Mouse (Mus musculus) C2C12 (cell line): ENCODE measurements around the gene Vmn1r85.

ENCODE experiments used
- CEBPB ChIP-seq: IDR thresholded peaks from one replicate; pipeline ENCODE4 v1.6.1; 2011; ENCODE audit warnings: low read depth, mild to moderate bottlenecking, control low read depth, moderate library complexity
- CTCF ChIP-seq: IDR thresholded peaks from one replicate; pipeline ENCODE4 v1.5.1; 2011; ENCODE audit not compliant: control insufficient read depth, insufficient read depth, insufficient read length
- FOSL1 ChIP-seq: IDR thresholded peaks from one replicate; pipeline ENCODE4 v1.8.0; 2011; ENCODE audit warnings: mild to moderate bottlenecking, low read length; ENCODE audit not compliant: poor library complexity, insufficient read depth, severe bottlenecking
- MAX ChIP-seq: IDR thresholded peaks from one replicate; pipeline ENCODE4 v1.6.1; 2011; ENCODE audit warnings: mild to moderate bottlenecking, control low read depth
- MYOD1 ChIP-seq: IDR thresholded peaks from one replicate; pipeline ENCODE4 v1.6.1; 2011; ENCODE audit warnings: low read depth; ENCODE audit not compliant: control insufficient read depth, insufficient read length
- MYOG ChIP-seq: IDR thresholded peaks from one replicate; pipeline ENCODE4 v1.6.1; 2011; ENCODE audit not compliant: control insufficient read depth, insufficient read length; ENCODE audit errors: extremely low read depth
- USF1 ChIP-seq: IDR thresholded peaks from one replicate; pipeline ENCODE4 v1.6.1; 2011; ENCODE audit warnings: low read depth, mild to moderate bottlenecking, control low read depth, moderate library complexity

DNA sequence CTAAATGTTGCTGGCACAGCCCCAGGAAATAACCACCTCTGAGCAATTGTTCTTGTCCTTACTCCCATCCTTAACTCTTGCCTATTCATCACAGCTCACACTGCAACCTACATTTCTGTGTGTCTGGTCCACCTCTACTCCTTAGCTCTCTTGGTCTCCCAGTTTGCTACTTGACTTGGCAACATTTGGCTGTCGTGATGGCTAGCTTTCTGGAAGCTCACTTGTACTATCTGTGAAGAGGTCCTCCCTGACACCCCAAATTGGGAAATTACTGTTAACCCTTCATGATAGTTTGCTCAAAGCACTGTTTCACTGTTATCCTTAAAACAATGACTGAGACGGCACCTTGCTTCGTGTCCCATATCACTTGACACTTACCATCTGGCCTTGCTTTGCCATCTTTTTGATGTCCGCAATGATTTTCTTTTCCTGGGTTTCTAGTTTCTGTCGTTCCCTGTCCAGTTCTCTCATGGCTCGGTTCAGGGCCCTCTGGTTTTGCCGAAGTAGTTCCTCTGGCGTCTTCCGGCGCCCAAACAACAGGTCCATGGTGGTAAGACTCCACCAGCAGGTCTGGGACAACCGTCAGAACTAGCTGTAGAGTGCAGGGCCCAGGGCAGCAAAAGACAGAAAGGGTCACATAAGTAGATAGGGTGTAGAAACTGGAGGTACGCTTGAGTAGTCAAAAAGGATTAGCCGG, 61.4 kb downstream of the Vmn1r85 start:
- TF ChIP-seq CTCF = no peak
- no peak for TF ChIP-seq USF1
- no peak for TF ChIP-seq CEBPB
- no peak for TF ChIP-seq MAX
- TF ChIP-seq MYOD1 = no peak
- TF ChIP-seq MYOG = no peak
- no peak for TF ChIP-seq FOSL1
